Mouse (Mus musculus): ENCODE measurements around the gene Fam166b.

Gene Fam166b

DNA sequence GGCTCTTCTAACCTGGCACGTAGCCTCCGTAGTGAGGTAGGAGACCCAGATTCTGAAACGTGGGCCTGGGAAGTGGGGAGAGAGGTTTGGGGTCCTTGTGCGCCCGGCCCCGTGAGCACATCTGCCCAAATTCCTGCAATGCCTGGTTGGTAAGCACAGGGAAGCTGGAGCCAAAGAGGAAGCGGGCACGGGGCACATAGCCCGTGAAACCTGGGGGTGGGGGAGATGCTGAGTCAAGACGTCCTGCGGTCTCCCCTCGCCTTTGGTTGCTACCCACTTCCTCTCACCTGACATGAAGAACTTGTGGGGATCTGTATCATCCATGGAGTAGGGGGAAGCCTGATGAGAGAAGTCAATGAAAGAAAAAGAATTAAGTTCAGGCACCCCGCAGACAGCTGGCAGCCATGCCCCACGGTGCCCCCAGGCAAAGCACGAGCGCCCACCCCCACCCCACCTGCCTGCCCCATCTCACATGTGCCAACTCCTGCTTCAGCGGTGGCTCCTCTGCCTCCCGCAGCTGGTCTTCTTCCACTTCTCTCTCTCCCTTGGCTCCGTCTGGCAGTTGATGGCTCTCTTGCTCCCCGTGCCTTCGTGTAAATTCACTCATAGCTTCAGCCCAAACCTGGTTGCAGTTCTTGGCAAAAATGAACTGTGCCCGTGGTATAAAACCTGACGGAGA lies 1.3 kb downstream of the Fam166b start:
- no peak for DNase-seq

- no peak for DNase-seq
These were observed 2.4 kb downstream of the Fam166b start for GRCm38 (mm10) chr4:43426487-43426886.

DNA sequence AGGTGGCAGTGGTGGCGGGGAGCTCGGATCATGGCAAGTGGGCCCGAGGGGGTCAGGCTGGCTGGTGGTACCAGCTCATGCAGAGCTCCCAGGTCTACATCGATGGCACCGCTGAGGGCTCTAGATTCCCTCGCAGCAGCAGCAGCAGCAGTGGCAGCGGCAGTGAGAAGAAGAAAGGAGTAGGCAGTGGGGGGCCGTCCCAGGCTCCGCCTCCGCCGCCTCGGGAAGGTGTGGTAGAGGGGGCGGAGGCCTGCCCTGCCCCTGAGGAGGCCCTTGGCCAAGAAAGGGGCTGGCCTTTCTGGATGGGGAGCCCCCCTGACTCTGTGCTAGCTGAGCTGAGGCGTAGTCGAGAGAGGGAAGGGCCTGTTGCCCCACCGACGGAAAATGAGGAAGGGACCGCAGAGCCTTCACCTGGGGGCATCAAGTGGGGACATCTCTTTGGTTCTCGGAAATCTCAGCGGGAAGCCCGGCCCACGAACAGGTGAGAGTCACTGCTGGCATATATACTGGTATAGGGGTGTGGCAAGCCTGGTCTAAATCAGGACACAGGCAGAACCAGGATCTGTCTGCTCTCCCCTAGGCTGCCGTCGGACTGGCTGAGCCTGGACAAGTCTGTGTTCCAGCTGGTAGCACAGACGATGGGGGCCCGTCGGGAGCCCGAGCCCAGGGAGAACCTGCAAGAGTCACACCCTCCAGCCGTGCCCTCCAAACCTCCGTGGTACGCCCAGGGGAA lies 3.1 kb downstream of the Fam166b start:
- DNase-seq = no peak

DNA sequence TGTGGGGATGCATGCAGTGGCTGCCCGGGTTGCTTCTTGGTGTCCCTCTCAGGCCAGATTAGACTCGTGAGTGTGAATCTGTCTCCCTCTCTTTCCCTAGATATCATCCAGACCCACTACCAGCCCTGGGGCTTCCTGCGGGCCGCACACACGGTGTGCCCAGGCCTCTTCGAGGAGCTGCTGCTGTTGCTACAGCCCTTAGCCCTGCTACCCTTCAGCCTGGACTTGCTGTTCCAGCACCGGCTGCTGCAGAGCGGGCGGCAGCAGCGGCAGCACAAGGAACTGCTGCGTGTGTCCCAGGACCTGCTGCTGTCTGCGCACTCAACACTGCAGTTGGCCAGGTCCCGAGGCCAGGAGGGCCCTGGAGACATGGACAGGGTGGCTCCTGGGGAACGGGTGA lies 3.7 kb downstream of the Fam166b start:
- no peak for DNase-seq

GRCm38 (mm10) chr4:43424072-43424471 lies 4.9 kb downstream of the Fam166b start:
- DNase-seq = no peak

- DNase-seq = no peak
These were observed 5.5 kb downstream of the Fam166b start for GRCm38 (mm10) chr4:43423267-43423934.

GRCm38 (mm10) chr4:43421632-43422240 lies 7.2 kb downstream of the Fam166b start:
- no peak for DNase-seq

GRCm38 (mm10) chr4:43420305-43420704 lies 8.6 kb downstream of the Fam166b start:
- DNase-seq = peak; percentile 59

DNA sequence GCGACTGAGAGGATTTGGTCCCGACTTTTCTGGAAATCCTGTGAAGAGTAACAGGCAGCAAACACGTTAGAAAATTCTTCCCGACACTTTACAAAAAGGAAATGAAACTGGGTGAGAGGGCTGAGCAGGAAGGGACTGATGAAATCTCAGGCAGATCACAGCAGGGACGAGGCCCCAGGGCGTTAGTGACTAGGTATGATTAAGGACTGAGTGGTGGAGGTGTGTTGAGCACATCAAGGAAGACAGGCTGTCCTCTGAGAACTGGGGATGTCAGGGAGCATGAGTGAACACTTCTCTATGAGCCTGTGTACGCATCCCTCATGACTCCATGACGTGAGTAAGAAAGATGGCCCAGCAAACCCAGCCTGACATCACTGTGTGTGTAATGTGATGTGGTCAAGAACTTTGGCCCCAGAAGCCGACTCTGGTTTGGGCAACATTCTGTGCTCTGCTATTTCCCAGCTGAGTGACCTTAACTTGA lies 9.1 kb downstream of the Fam166b start:
- no peak for DNase-seq

DNA sequence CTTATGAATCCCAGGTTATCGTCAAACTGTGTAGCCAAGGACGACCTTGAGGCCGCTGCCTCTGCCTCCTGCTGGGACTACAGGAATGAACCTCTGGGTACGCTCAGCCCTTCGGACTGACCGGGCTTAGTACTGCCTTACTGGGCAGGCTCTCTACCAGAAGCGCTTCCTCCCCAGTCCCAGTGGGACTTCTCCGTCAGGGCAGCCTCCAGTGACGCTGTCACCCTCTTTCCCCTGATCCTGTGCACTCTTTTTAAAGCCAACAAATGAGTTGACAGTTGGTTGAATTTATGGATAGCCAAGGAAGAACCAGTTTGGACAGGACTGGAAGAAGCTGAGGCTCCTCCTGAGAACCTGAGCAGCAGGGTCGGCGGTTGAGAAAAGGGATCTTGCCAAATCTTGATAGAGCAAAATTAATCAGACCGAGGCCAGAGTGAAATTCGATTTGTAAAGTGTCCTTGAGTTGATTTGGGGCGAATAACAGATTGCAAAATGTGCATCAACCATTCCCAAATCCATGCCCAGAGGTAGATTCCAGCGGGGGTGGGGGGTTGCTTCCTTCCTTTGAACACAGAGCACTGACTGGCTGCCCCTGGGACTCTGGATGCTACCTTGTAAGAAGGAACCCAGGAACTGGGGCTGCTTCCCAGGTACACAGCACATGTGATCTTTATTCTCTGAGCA lies 9.8 kb downstream of the Fam166b start:
- DNase-seq = no peak

DNA sequence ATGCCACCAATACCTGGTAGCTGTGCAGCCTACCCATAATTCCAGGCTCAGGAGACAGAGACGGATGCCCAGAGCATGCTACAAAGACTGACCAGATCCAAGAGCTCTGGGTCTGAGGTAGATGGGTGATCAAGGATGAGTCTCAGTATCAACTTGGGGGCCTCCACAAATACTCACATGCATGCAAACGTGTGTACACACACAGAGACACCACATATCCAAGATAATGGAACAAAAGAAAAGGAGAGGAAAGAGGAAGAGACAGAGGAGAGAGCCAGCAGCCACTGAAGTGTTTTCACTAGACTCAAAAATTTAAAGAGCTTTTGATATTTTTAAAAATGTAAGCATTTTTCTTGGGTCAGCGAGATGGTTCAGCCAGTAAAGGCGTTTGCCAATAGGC lies 10.5 kb downstream of the Fam166b start:
- no peak for DNase-seq

DNA sequence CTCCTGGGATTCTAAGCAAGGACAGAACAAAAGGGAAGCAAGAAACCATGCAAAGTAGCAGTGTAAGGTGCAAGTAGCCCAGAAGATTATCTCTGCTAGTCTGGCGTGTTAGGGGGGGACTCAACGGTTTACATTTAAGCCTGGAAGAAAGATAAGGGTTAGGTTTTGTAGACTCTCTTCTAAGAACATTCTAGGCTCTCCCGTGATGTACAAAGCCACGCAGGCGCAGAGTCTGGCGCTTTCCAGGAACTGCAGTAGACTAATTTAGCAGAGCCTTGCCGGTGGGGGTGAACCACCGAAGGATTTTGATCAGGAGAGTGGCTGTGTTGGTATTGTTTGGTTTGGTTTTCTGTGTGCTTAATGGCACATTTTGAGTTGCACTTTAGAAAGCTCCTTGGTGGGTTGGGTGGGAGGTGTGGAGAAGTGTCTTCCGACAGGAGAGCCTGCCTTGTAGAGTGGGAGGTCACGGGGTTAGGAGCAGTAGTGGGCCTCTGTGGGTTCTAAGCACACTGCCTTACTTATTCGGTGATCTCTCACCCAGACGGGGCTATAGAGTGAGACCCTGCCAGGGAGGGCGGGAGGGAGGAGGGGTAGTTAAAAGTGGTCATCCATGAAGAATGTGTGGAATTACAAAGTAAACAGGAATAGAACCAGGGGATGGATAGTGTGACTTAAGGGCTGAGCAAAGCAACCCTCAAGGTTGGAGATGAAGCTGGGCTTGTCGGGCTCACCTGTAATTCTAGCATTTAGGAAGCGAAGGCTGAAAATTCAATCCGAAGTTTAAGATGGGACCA lies 11.5 kb downstream of the Fam166b start:
- no peak for DNase-seq

- no peak for DNase-seq
These were observed 12.9 kb downstream of the Fam166b start for GRCm38 (mm10) chr4:43416071-43416490.

DNA sequence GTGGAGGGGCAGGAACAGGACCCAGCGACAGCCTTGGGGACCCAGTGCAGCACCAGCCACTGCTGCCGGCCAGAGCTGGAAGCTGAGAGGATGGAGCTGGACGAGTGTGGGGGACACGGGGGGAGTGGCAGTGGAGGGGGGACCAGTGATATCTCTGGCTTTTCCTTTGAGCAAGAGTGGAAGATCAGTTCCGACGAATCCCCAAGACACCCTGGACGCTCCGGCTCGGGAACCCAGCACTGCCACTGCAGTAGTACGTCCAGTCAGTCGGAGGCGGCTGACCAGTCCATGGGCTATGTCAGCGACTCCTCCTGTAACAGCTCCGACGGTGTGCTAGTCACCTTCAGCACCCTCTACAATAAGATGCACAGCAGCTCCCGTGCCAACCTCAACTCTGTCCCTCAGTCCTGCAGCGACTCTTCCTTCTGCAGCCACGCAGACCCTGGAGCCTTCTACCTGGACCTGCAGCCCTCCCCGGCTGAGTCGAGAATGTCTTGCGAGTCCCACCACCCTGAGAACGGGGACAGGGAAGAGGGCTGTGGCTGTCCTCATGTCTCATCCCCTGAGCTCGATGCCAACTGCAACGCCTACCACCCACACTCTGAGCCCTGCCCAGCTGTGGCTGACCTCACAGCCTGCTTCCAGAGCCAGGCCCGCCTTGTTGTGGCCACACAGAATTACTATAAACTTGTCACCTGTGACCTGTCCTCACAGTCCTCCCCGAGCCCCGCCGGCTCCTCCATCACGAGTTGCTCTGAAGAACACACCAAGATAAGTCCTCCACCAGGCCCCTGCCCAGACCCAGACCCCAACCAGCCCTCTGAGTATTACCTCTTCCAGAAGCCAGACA lies 13.5 kb downstream of the Fam166b start:
- DNase-seq = no peak

DNA sequence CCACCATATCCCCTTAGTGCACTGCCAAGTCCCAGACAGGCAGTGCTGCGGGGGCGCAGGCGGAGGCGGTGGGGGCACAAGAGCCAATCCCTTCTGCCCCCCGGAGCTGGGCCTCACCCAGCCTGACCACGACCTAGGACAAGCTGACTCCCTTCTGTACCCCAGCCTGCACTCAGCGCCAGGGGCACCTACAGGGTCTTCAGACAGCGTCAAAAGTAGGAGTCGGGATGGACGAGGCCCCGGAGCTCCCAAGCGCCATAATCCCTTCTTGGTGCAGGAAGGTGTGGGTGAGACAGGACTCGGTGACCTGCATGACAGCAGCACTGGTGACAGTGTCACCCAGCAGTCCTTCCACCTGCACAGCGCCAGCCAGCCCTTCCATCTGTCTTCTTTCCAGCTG lies 14.2 kb downstream of the Fam166b start:
- DNase-seq = no peak

DNA sequence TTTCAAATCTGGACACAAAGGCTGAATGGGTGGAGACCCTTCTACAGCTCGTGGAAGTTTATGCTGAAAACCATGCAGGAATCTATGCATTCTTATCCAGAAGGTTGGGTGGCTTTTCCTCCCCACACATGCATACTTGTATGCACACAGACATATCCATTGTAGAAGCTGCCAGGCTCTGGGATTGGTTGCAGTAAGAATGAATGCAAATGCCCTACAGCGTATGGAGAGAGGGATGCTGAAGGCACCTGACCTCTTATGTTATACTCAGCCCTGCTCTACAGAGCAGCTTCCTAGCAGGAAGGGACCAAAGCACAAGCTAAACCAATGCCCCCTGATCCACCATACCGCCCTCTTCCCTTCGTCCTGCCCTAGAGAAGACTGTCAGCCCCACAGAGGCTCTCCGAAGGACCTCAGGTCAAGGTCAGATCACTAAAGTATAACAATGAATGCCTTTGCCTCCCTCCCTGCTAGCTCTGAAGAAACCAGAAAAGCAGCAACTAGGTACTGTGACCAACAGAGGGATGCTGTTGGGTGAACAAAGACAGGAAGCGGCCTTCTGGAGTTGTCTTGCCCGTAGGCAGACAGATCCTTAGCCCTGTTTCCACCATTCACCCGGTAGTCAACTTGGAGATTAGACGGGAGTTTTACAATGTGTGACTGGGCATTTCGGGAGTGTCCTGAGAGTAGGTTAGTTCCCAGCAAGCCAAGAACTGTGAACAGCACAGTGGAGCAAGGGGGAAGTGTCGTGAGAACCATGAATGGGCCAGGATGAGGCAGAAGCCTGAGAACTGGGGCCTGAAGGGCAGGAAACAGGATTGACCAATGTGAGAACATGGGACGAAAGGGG lies 21.6 kb downstream of the Fam166b start:
- DNase-seq = no peak

DNA sequence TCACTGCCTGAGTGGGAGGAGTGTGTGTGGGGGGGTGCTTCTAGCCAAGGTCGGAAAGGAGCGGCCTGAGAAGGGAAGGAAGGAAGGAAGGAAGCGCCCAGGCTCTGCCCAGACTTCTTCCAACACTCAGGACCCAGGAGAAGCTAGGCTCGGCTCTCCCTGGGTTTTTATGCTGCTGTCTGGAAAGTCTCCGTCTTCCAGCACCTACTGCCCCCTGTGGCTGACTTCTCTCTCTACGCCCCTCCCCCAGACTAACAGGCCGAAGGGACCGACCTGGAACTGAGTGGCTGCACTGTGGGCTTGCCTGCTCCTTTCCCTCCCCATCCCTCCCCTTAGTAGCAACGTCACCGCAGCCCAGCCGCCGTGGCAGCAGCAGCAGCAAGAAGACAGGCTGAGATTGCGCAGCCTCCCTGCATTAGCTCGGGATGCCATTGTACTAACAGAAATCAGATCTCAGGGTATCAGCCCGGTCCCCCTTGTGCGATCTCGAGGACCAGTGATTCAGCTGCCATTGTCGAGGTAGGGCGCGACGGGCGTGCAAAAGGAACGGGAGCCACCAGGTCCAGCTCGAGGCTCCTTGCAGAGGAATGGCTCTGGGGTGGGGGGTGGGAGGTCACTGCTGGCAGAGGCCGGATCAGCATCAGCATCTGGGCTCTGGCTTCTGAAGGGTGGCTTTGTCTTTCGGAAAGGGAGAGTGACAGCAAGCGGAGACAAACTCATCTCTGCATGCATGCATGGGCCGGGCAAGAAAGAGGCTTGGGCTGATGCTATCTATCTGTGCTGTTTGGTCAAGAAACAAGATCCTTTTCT lies 22.6 kb downstream of the Fam166b start:
- no peak for DNase-seq

DNA sequence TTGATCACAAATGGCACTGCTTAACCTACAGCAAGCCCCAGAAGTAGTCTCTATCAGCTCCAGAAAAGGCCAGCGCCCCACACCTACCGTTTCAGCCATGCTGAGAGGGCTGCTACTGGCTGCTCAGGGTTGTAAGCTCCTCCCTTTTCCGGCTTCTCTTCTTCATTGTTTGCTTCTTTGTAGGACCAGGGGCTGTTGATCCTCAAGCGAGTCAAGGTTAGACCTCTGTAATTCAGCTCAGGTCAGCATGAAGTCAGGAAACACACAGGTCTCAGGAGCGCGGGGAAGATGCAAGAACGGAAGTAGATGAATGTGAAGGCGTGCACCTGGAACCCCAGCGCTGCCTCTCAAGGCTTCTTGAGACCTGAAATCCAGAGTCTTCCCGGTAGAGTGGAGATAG lies 24.2 kb downstream of the Fam166b start:
- no peak for DNase-seq

GRCm38 (mm10) chr4:43402212-43402611 lies 26.7 kb downstream of the Fam166b start:
- no peak for DNase-seq

Data from cerebellum, adult 11 months (tissue).